Mouse (Mus musculus) lung, adult 2 months (tissue): ENCODE results near the gene Echs1. TPM values are rescaled to one million over a fixed set of nuclear protein-coding genes. Genes with fewer than 3 reads are reported as not detected.

Experiments used
- DNase-seq: peaks from one replicate; pipeline ENCODE4 v3.0.0; 2022
- H3K4me1 ChIP-seq: fragments of 200-500 bp; 2 replicates; pipeline ENCODE4 v1.6.1; 2011; ENCODE audit warnings: low read length; ENCODE audit not compliant: control insufficient read depth, insufficient read depth
- H3K4me3 ChIP-seq: fragments of 200-500 bp; replicated peaks from 2 replicates; pipeline ENCODE3; 2011; ENCODE audit warnings: low read depth, mild to moderate bottlenecking, control low read depth, low read length; ENCODE audit errors: extremely low read depth
- CTCF ChIP-seq: fragments of 200-500 bp; IDR thresholded peaks from 2 replicates; pipeline ENCODE4 v1.5.1; 2011; ENCODE audit warnings: mild to moderate bottlenecking, low read length, control low read depth; ENCODE audit not compliant: insufficient read depth
- POLR2A ChIP-seq: fragments of 200-500 bp; IDR thresholded peaks from 2 replicates; pipeline ENCODE4 v1.6.1; 2011; ENCODE audit warnings: low read depth, mild to moderate bottlenecking, control low read depth, low read length, borderline replicate concordance; ENCODE audit errors: extremely low read depth
- WGBS: fragments of 180-500 bp; shearing (Covaris S2); methylation state at CpG from one replicate; pipeline ENCODE4 v1.1.7; 2018; 5-methylcytosine and 5-hydroxymethylcytosine counted together
- polyA plus RNA-seq: library from polyadenylated mRNA; depleted of rRNA; stranded (reverse); fragments of >200 nt; gene quantifications from 2 replicates; pipeline ENCODE4 v1.2.3, GENCODE M21; 2012; rRNA removed

The Echs1 gene
- polyA plus RNA-seq: 62.4 and 71.8 TPM in 2 replicates

GRCm38 (mm10) chr7:140116329-140117054, at the start of gene Echs1:
TSS of gene Echs1 (minus strand) at chr7:140116476.
- DNase-seq: peak; percentile 90
- Histone ChIP-seq H3K4me3 (peak within 1 kb of the TSS; percentile 85), H3K4me1 (no peaks in the 10 kb centered on the region)
- 4% methylated on average over 28 of the region's 28 CpGs for WGBS
- TF ChIP-seq POLR2A (peak; percentile 83; the same call in 1 of the 2 replicates), CTCF (no peak)

DNA sequence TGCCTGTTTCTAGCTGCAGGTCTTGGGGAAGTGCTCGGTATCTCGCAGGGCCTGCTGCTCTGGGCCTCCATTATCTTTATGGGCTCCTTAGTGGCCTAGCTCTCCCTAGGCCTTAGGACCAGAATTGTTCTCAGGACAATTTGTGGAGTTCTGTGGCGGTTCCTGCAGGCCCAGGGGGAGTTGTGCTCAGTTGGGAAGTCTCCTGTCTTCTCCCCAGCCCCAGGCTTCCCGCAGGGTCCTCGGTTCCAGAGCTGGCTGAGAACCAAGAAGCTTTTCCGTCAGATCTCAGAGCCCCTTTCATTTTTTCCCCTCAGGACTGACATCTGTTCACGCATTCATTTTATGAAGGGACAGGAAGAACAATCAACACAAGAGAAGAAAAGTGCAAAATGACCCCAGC, 48.4 kb upstream of the Echs1 start, which contains the start of gene Olfr522:
TSS of gene Olfr522 (minus strand) at position 101 of the 400 bp plus-strand sequence.
- WGBS: 68% methylated on average over 7 of the region's 7 CpGs
- no peak within 1 kb of the TSS for H3K4me3 ChIP-seq
- DNase-seq: no peak
- no peak for TF ChIP-seq CTCF
- no peak for TF ChIP-seq POLR2A
- H3K4me1 ChIP-seq: no peaks in the 10 kb centered on the region

DNA sequence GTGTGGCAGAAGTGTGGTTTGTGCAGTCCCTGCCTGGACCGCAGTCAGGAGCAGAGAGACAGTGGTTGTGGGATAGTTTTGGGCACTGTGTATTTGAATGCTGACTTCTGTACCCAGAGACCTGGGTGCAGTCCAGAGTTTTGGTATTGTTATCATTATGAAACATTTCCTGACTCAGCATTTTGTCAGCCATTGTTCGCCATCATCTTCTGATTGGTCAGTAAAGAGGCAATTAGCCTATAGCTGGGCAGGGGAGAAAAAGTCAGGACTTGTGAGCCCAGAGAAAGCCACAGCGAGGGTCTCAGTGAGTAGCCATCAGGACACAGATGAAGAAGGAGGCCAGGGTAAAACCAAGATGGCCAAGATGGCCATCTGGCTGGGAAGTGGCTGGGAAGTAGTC, 44.1 kb upstream of the Echs1 start:
- no peak overlapping the region for H3K4me3 ChIP-seq
- no peaks in the 10 kb centered on the region for H3K4me1 ChIP-seq
- 77% methylated on average over 3 of the region's 3 CpGs for WGBS
- DNase-seq: no peak
- no peak for TF ChIP-seq CTCF
- no peak for TF ChIP-seq POLR2A

DNA sequence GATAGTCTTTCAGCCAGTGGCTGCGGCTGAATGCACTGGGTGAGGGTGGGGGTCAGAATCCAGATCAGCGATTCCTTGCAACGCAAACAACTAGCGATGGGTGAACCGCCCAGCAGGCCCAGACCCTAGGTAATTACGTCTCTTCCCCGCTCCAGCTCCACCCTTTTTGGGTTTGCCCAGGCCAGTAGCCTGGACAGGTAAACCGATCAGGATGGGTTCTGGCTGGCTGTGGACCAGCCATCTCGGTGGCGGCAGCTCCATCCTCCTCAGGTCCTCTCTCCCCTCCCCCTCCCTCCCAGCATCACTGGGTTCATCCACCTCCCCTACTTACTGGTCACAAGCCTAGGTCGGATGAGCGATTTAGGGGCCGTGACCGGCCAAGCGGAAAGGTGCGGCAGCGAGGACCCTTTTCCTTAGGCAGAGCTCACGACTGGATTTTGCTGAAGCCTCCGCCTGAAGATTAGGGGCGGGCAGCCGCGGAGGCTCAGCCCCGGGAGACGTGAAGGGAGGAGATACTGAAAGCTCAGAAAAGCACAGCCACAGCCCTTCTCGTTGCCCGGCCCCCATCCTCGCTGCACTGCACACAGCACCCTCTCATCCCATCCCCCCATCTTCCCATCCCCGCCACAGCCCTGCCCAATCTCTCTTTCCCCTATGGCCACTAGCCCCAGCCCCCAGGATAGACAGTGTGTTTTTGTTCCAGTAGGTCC, 38.1 kb upstream of the Echs1 start, which contains the start of gene Sprn:
TSS of gene Sprn (minus strand) at position 660 of the 710 bp plus-strand sequence.
- H3K4me1 ChIP-seq: no peaks in the 10 kb centered on the region
- TF ChIP-seq CTCF: no peak
- TF ChIP-seq POLR2A: no peak
- 8% methylated on average over 28 of the region's 28 CpGs for WGBS
- DNase-seq: no peak
- H3K4me3 ChIP-seq: no peak within 1 kb of the TSS

- Histone ChIP-seq H3K4me3 (no peak overlapping the region), H3K4me1 (no peaks in the 10 kb centered on the region)
- no peak for DNase-seq
- WGBS: 22% methylated on average over 4 of the region's 4 CpGs
- no peak for TF ChIP-seq CTCF
- TF ChIP-seq POLR2A: no peak
Measured at GRCm38 (mm10) chr7:140153829-140154217, 37.5 kb upstream of the Echs1 start.

DNA sequence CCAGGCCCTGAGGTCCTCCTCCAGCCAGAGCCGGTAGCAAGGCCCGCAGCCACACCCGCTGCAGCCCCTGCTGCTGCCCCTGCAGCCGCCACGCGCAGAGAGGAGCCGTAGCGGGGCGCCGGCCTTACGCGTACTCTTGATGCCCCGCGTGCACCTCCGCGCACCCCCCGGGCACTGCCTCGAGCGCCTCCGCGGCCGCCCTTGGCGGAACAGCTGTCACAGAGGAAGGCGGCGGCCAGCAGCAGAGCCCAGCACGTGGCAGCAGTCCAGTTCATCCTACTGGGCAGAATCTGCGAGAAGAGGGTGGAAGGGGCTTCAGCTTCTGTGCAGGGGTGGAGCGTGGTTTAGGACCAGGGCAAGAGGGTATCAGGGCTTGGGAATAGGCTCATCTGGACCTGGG, 37.1 kb upstream of the Echs1 start:
- H3K4me1 ChIP-seq: no peaks in the 10 kb centered on the region
- no peak for TF ChIP-seq CTCF
- DNase-seq: no peak
- H3K4me3 ChIP-seq: no peak overlapping the region
- WGBS: 5% methylated on average over 28 of the region's 28 CpGs

GRCm38 (mm10) chr7:140144550-140144949, 28.3 kb upstream of the Echs1 start:
- 87% methylated on average over 4 of the region's 4 CpGs for WGBS

GRCm38 (mm10) chr7:140141350-140141749, 25.1 kb upstream of the Echs1 start:
- H3K4me1 ChIP-seq: peaks cover 5% of the 10 kb centered on the region; the same call in 1 of the 2 replicates
- H3K4me3 ChIP-seq: no peak overlapping the region
- TF ChIP-seq POLR2A: no peak
- peak; percentile 92 for TF ChIP-seq CTCF
- DNase-seq: peak; percentile 54
- WGBS: 2% methylated on average over 14 of the region's 14 CpGs

More at GRCm38 (mm10) chr7:140144550-140144949, 28.3 kb upstream of the Echs1 start:
- DNase-seq: no peak
- TF ChIP-seq POLR2A (no peak), CTCF (no peak)
- no peak overlapping the region for H3K4me3 ChIP-seq
- H3K4me1 ChIP-seq: no peaks in the 10 kb centered on the region

GRCm38 (mm10) chr7:140138021-140138310, 21.7 kb upstream of the Echs1 start:
- TF ChIP-seq POLR2A: no peak
- Histone ChIP-seq H3K4me1 (peaks cover 5% of the 10 kb centered on the region; the same call in 1 of the 2 replicates), H3K4me3 (peak overlapping the region; percentile 99)
- DNase-seq: no peak
- under 1% methylated on average over 8 of the region's 8 CpGs for WGBS
